16 mouse cellular contexts compared by ENCODE assay signal in the genomic region with DNA sequence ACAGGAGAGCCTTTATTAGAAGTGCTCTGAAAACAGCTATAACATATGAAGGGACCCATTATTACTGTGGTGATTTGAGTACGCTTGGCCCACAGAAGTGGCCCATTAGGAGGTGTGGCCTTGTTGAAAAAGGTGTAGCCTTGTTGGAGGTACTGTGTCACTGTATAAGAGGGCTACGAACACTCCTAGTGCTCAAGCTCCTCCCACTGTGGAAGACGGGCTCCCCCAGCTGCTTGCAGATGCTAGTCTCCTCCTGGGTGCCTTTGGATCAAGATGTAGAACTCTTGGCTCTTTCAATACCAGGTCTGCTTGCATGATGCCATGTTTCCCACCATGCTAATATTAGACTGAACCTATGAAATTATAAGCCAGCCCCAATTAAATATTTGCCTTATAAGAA.
DNase-seq lines count a peak whose midpoint lies in the region; TF ChIP-seq lines count a peak whose summit lies in the region.
"Had no signal": no experiment of that assay in that cellular context is flagged by ENCODE, and none has a peak within 500 bp of the region (broad histone marks: within the 10 kb centered on the region; RNA-seq: fewer than 3 reads in every experiment).

No protein-coding gene starts in this region.

- DNase-seq in heart, adult 11 months = peak; percentile 85
- no peak for DNase-seq in heart, postnatal 25 days (ENCODE audit: low spot score)
- DNase-seq in liver, adult 2 months (ENCODE audit: extremely low read depth, low read depth, low spot score) = no peak
- DNase-seq in liver = no peak
- peak; percentile 20 for DNase-seq in thymus, postnatal 14 days
- DNase-seq in thymus, postnatal 10 days (ENCODE audit: low spot score in 2 of 2) = no peak
- DNase-seq in thymus, postnatal 36 days = peak; percentile 5 to 19
- DNase-seq in right cerebral cortex, adult 18-20 months = no peak
- DNase-seq: adrenal gland, adult 8-10 months; cerebellum, adult 2 months; gastrocnemius, postnatal 36 days; heart, postnatal 4 days had no signal

- peaks cover 32% of the 10 kb centered on the region for H3K4me1 ChIP-seq in liver, adult 2 months (ENCODE audit: control insufficient read depth, insufficient read depth, low read length)
- H3K4me1 ChIP-seq: embryonic facial prominence, embryonic 10.5 days had no signal

- H3K79me2 ChIP-seq in liver, adult 2 months (ENCODE audit: control insufficient read depth, insufficient read depth, low read length) = peaks cover 35% of the 10 kb centered on the region; the same call in 1 of the 2 replicates

- no peak overlapping the region for H3K4me3 ChIP-seq in liver, adult 2 months (ENCODE audit: insufficient read depth, low read depth, low read length)
- H3K4me3 ChIP-seq: embryonic facial prominence, embryonic 10.5 days; forebrain, embryonic 13.5 days; heart, embryonic 12.5 days; hindbrain, embryonic 12.5 days had no signal

- intact Hi-C loops in heart, postnatal 25 days (cut with DNase I) = no loop called here

- H3K36me3 ChIP-seq in liver, adult 2 months (ENCODE audit: control insufficient read depth, insufficient read depth, low read length) = 0 out of 2 replicates have a peak, but pooled peaks cover 2% of the 10 kb centered on the region

- no peak for TF ChIP-seq CTCF in liver, adult 2 months (IDR thresholded peaks at IDR 0.05; ENCODE audit: low read depth, low read length)

- TF ChIP-seq POLR2A in liver, adult 2 months (IDR thresholded peaks at IDR 0.05; ENCODE audit: extremely low read depth, insufficient read depth, low read length) = no peak

- H3K27ac ChIP-seq in liver, adult 2 months (replicated peaks; ENCODE audit: insufficient read depth, low read depth, low read length) = peak overlapping the region; percentile 4; the same call in 1 of the 2 replicates
- H3K27ac ChIP-seq: embryonic facial prominence, embryonic 10.5 days; forebrain, embryonic 13.5 days; hindbrain, embryonic 12.5 days had no signal

- H3K27me3 ChIP-seq in liver, adult 2 months (ENCODE audit: control insufficient read depth, insufficient read depth, low read length) = no peaks in the 10 kb centered on the region
- H3K27me3 ChIP-seq: forebrain, embryonic 13.5 days; heart, embryonic 12.5 days; hindbrain, embryonic 12.5 days had no signal

- no peak overlapping the region for H3K9ac ChIP-seq in liver, adult 2 months (ENCODE audit: low read depth, low read length)
- H3K9ac ChIP-seq: forebrain, embryonic 13.5 days; heart, embryonic 12.5 days; hindbrain, embryonic 12.5 days had no signal

- WGBS in liver, adult 2 months = 97% methylated on average over 3 of the region's 3 CpGs

Comparison
In these comparisons a context has a peak if more than half of its experiments do, and no peak if none do; other contexts are left out.
1. DNase-seq: peak in heart, adult 11 months (single experiment), thymus, postnatal 14 days (single experiment) and thymus, postnatal 36 days (2 of 2); none in heart, postnatal 25 days (single experiment), liver, adult 2 months (single experiment), liver (single experiment), thymus, postnatal 10 days (0 of 2) and right cerebral cortex, adult 18-20 months (single experiment).